Mouse (Mus musculus) thymus, adult 18-20 months (tissue): ENCODE results near the gene Vmn1r210.
"Not testable (repeated sequence)": the region's sequence is repeated elsewhere in the genome, so short reads cannot be mapped to it uniquely, and the experiment has no call there.

Source experiments
- DNase-seq, 2 experiments: peaks; one replicate each; pipeline ENCODE4 v3.0.0; 2022; ENCODE audit warnings: mixed read lengths in 2 of 2

Vmn1r210 gene

DNA sequence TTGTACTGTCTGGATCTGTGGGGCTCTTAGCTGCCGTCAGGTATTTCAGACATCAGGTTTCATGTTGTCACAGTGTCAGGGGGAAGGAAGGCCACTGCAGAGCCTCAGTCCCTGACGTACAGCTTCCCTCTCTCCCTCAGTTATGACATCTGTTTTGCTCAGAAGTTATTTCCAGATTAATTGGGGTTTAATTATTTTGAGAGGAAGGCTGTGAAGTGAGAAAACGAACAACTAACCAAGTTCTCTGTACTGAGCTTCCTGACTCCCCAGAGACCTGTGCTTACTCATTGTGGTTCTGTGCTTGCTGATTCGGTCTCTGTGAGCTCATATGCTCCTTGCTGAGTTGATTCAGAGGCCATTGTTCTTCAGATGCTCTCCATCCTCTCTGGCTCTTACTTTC, at the start of gene Vmn1r210:
TSS of gene Vmn1r210 (minus strand) at position 101 of the 400 bp plus-strand sequence.
- DNase-seq = no peak

DNA sequence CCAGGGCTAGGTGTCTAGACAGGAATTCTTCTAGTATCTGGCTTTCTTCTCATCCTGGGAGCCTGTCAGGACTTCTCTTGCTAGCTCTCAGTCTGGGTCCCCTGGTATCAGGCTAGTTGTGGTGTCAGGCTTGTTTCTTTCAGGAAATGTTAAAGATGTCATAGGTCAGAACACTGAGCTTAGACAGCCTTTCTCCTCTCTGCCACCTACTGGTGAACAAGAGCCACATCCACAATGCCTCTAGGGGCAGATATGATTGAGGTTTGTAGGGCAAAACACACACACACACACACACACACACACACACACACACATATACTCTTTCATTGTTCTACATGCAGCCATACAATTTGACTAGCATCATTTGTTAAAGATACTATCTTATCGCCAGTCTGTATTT, 48.1 kb upstream of the Vmn1r210 start:
- no peak for DNase-seq

DNA sequence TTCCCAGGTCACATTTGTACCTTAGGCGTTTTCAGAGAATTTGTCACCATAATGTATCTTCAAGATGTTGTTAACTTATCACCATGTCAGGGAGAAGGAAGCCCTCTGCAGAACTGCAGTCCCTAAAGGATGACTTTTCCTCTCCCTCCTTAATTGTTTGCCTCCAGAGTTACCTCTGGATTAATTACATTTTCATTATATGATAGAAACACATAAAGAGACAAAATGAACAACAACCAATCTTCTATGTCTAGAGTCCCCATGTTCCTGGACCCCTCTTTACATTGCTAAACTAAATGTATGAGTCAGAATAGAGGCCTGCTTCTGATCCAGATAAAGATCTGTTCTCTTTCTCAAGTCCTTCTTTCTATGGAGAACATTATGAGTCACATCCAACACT, 26.3 kb upstream of the Vmn1r210 start, which contains the start of gene Vmn1r211:
TSS of gene Vmn1r211 (minus strand) at position 101 of the 400 bp plus-strand sequence.
- DNase-seq = no peak

DNA sequence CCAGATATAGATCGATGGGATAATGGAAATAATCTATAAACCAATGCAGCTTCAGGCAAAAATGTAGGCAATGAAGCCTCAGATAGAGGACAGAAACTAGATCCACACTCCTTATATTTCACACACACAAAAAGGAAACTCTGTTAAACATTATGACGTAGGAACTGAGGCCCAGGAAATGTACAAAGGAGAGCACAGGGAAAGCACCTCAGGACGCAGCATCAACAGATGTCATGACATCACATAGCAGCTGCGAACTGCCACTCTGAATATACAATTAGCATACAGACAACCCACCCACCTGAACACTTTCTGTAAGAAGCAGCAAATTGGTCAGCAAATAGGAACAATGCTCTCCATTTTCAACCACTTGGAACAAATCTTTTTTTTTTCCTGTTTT, 23.6 kb upstream of the Vmn1r210 start:
- no peak for DNase-seq

DNA sequence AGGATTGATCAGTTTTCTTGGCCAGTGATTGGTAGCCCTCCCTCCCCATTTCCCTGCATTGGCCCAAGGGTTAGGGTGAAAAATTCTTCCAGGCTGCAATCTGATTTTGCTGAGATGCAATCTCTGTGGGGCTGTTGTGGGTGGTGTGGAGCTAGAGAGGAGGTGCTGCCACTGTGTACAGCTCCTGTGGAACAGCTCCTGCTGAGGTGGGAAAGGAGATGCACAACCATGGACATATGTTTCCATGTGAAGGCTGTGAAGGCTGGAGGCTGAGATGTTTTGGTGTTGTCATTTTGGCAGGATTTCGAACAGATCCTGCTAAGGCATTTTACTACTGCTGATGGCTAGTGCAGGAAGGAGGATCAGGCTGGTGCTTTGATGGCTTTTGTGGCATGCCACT, 15.7 kb upstream of the Vmn1r210 start:
- DNase-seq = no peak

DNA sequence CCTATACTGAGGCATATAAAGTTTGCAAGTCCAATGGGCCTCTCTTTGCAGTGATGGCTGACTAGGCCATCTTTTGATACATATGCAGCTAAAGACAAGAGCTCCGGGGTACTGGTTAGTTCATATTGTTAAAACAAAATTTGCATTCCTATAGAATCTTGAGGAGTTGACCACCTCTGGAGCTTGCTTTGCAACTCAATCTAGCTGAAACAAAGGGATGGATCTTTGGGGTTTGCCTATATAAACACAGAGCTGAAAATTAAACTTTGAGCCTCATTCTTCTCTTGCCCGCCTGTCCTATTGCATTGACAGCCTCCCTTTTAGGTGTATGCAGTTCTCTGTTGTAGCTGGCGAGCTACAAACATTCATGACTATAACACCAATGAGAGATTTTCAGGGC, 13.2 kb upstream of the Vmn1r210 start:
- not testable (repeated sequence) for DNase-seq

DNA sequence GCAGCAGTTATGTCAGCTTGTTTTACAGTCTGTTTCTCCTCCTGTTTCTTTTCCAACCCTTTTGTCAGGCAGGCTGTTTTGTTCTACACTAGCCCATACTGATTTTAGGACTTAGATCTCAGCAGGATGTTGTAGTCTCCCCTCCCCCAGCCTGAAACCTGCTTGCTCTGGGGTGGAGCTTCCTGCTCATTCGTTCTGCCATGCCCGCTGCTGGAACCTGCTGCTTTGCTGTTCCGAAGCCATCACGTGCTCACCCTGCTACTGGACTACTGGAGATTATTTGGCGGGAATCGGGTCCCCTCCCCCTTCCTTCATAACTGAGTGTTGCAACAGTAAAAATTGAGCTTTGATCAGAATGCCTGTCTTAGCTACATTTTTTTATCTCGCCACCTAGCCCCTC, 1.8 kb downstream of the Vmn1r210 start:
- DNase-seq = not testable (repeated sequence)

DNA sequence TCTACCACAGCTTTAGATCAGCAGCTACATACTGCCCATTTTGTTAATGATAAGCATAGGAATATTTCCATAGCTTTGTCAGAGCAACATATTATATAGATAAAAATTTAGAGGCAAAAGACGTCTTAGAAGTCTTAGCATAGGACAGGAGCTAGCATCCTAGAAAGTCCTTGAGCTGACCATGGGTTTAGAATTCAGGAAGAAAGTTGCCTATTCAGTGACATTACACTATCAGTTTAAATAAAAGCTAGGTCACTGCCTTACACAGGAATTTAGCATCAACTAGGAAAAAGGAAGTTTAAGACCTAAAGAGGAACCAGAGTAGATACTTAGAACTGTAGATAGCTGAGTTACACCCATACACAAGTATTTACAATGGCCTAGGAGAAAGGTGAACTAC, 9.5 kb downstream of the Vmn1r210 start:
- DNase-seq = not testable (repeated sequence)

DNA sequence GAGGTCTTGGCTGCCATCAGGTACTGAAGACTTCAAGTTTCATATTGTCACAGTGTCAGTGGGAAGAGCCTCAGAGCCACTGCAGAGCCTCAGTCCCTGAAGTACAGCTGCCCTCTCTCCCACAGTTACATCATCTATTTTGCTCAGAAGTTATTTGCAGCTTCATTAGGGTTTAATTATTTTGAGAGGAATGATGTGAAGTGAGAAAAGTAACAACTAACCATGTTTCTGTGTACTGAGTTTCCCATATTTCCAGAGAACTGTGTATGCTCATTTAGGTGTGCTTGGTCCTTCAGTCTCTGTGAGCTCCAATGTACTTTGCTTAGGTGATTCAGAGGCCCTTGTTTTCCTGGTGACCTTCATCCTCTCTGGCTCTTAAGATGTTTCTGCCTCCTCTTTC, 21.6 kb downstream of the Vmn1r210 start, which contains the start of gene Vmn1r209:
TSS of gene Vmn1r209 (minus strand) at position 101 of the 400 bp plus-strand sequence.
- DNase-seq = not testable (repeated sequence)

DNA sequence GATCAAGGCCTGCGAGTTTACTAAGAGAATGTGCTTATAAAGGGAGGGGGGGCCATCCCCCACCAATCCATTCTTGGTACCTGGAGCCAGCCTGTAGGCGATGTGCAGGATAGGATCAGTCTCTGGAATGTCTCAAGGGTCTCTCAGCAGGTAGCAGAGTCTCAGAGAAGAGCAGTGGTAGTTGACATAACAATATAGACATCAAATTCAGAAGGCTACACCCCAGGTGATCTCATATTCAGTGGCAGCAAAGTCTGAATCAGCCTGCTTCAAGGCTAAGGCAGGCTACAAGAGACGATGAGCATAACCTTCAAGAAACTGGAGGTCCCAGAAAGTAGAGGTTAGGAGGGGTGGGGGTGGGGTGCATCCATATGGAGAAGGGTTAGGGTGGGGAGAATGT, 43.1 kb downstream of the Vmn1r210 start:
- DNase-seq = not testable (repeated sequence)

DNA sequence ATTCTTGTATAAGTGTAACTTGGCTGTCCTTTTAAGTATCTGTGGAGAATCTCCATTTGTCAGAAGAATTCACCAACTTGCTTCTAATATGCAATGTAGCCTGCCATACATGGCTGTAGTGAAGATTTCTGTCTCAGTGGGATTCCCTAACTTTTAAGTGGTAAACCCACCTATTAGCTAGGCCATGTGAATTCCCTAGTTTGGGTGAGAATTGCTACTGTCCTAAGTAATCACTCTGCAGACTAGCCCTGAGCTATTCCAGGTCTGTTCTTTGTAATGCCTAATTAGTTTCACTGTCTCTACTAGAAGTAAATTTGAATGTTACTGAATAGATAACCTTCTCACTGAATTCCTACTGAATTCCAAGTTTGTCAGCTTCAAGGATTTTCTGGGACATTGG, 47.0 kb downstream of the Vmn1r210 start:
- not testable (repeated sequence) for DNase-seq

DNA sequence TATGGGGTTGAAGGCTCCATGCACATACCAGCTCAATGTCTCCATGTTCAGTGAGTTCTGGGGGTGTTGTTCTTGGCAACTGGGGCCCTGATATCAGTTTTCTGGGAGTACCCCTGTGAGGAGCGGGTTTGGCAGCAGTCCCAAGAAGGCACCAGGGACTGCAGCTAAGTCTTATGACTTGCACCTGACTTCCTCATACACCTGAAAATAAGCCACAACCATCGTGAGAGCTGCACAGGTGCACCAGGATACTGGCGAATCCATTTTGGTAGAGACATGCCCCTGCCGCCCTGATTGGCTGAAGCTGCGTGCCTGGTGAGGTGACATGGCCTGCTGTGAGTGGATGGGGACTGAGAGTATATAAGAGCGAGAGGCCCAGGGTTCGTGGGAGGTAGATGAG, 53.8 kb downstream of the Vmn1r210 start, which contains the start of gene Vmn1r208:
TSS of gene Vmn1r208 (minus strand) at position 101 of the 400 bp plus-strand sequence.
- not testable (repeated sequence) for DNase-seq
